ENCODE assay signal across 21 mouse cellular contexts in genomic region chr2:62431245-62431795, GRCm38 (mm10). TPM values are rescaled to one million over a fixed set of nuclear protein-coding genes. Genes with fewer than 3 reads are reported as not detected.
"Had no signal": no experiment of that assay in that cellular context is flagged by ENCODE, and none has a peak within 500 bp of the region (broad histone marks: within the 10 kb centered on the region; RNA-seq: fewer than 3 reads in every experiment).

No protein-coding gene starts in this region.

- ATAC-seq: midbrain, embryonic 16.5 days had no signal

- H3K9me3 ChIP-seq: midbrain, embryonic 10.5 days; midbrain, embryonic 12.5 days; neural tube, embryonic 13.5 days; neural tube, embryonic 15.5 days had no signal

- H3K4me2 ChIP-seq: lung, embryonic 14.5 days; midbrain, embryonic 12.5 days; neural tube, embryonic 13.5 days; neural tube, embryonic 15.5 days had no signal

- H3K9ac ChIP-seq: lung, embryonic 14.5 days; midbrain, embryonic 12.5 days; neural tube, embryonic 13.5 days; neural tube, embryonic 15.5 days had no signal

- H3K4me1 ChIP-seq: midbrain, embryonic 10.5 days; midbrain, embryonic 12.5 days; neural tube, embryonic 13.5 days; neural tube, embryonic 15.5 days had no signal

- H3K36me3 ChIP-seq: midbrain, embryonic 10.5 days; midbrain, embryonic 12.5 days; neural tube, embryonic 13.5 days; neural tube, embryonic 15.5 days had no signal

- H3K4me3 ChIP-seq: midbrain, embryonic 10.5 days; midbrain, embryonic 12.5 days; myocyte; neural tube, embryonic 13.5 days; neural tube, embryonic 15.5 days had no signal

- H3K27me3 ChIP-seq: midbrain, embryonic 12.5 days; neural tube, embryonic 13.5 days; neural tube, embryonic 15.5 days had no signal

- H3K27ac ChIP-seq: midbrain, embryonic 10.5 days; midbrain, embryonic 12.5 days; neural tube, embryonic 13.5 days; neural tube, embryonic 15.5 days had no signal

- DNase-seq: lung, embryonic 14.5 days; lung, postnatal 10 days; lung, postnatal 4 days; midbrain, embryonic 14.5 days; retina, postnatal 1 day; right cerebral cortex, adult 18-20 months; right cerebral cortex, postnatal 25 days; right cerebral cortex, postnatal 4 days; spleen, adult 18-20 months; thymus, adult 18-20 months; thymus, postnatal 14 days; thymus, postnatal 36 days had no signal

RNA-seq across cellular contexts. Expression of gene Dpp4, which starts 19.3 kb away (rescaled TPM):
- polyA plus RNA-seq: myocyte had no signal

RNA-seq across cellular contexts. Expression of gene Gcg, which starts 52.1 kb away (rescaled TPM):
- total RNA-seq: megakaryocyte, adult 5-6 weeks; megakaryocyte-erythroid progenitor cell, adult 5-6 weeks had no signal
- polyA plus RNA-seq: lung, embryonic 14.5 days; lung, embryonic 16.5 days; midbrain, embryonic 10.5 days; myocyte; neural tube, embryonic 13.5 days had no signal
